Mouse (Mus musculus) kidney, postnatal 4 days (tissue): ENCODE measurements around the gene Rexo4.
A peak's percentile ranks its signal among the peaks of the same experiment; 100 is the strongest.

Experiments
- DNase-seq, 2 experiments: peaks; one replicate each; pipeline ENCODE4 v3.0.0; 2021; ENCODE audit warnings: mixed read lengths in 2 of 2

Gene Rexo4

DNA sequence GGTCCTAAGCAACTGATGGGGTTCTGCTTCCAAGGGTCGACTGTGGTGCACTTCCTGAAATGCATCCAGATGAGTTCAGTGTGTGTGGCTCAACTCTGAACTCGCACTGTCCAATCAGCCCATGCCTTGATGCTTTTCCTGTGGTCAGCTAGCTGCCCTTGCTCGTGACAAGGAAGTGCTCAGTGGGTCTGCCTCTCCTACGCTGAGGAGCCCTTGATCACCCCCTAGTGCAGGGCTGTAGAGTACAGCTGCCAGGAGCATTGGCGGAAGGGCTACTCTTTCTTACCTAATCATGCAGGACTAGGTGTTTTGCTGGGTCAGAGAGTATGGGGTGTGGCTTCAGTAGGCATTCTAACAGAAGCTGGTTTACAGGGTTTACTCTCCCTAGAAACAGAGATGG, 22.6 kb downstream of the Rexo4 start:
- peak in 1 of 2 experiments; percentile 35 for DNase-seq

DNA sequence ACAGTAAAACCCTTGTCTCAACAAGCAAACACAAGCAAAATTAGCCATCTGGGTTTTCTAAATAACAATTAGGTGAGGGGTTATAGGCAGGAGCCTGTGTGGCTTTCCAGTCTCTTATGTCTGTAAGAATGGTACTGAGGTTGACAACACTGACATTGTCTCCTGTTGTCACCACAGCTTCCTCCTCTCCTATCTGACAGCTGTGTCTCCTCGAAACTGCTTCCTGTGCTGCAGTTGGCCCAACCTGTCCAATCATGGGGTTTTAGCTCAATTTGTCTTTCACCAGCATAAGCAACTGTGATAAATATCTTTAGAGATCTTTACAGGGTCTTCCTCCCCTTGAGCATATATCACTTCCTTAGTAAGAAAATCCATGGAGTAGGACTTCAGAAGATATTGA, 27.8 kb downstream of the Rexo4 start:
- no peak for DNase-seq

- no peak for DNase-seq
Measured at GRCm38 (mm10) chr2:26935286-26935685, 28.9 kb downstream of the Rexo4 start.

GRCm38 (mm10) chr2:26933304-26934055, 30.7 kb downstream of the Rexo4 start, which contains the start of the genes Surf4 and Stkld1:
TSS of gene Surf4 (minus strand) at chr2:26933928.
TSS of gene Stkld1 (plus strand) at chr2:26934047.
- peak; percentile 96 to 98 for DNase-seq

DNA sequence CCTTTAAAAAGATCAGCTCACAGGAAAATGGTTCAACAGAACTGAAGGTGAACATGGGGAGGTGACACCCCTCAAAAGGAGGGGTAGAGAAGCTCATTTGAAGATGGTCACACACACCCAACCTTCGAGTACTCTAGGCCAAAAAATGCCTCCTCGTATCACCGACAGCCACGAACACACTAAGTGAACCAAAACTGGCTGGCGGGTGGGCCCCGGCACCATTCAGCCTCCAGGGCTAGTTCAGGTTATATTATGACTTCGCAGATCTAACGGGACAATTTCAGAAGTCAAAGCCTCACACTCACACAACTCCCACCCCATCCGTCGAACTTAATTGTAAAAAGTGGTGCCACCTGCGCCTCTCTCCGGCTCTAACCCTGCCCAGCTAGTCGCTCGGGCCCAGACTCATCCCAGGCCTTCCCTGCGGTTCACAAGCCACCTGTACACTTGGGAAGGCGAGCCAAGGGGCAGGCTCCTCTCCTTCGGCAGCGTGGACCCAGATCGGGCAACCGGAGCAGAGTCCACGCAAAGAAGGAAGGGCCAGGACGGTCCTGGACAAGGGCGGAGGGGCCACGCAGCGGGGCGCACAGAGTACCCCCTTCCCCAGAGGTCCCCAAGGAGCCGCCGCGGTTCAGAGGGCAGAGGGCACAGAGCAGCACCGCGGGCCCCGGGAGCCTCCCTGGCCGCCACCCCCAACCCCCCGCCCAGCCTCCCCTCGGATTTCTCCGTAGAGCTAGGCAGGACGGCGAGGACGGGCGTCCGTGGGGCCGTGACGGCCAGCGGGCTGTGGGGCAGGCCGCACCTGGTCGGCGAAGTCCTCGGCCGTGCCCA, 31.5 kb downstream of the Rexo4 start:
- peak in 1 of 2 experiments; percentile 70 for DNase-seq

DNA sequence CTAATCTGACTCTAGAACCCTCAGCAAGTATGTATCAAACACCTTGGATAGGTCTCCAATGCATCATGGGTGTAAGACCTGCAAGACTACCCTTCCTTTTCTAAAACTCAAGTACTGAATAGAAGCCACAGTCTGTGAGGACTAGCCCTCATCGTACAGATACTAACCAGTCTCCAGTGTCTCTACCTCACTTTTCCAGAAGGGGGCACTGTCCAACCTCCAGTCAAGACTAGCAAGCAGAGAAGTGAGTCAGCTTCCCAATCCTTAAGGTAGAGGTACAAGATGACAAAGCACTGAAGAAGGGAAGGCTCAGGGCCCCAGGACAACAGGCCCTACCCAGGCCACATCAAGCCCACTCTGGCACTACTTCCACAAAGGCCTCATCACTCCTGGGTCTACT, 33.8 kb downstream of the Rexo4 start:
- DNase-seq, result peak; percentile 62 to 75

GRCm38 (mm10) chr2:26927745-26928476, 36.3 kb downstream of the Rexo4 start:
- DNase-seq, result no peak

- no peak for DNase-seq
Measured at GRCm38 (mm10) chr2:26921784-26922183, 42.4 kb downstream of the Rexo4 start.

- DNase-seq, result no peak
Measured at GRCm38 (mm10) chr2:26920190-26920855, 43.9 kb downstream of the Rexo4 start.

DNA sequence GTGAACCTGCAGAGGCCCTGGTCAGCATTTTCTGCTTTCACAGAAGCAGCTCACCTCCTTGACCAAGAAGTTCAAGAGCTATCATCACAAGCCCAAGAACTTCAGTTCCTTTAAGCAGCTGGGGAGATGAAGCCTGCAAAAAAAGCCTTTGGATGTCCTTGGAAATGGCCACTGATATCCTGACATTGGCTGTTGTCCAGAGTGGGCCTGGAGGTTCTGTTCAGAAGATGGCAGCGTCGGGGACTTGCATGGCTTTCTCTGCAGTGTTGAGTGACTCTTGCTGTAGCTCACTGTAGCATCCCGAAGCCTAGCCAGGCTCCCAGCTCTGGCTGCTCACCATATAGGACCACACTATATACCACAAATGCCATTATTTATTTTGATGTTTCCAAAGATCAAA, 44.5 kb downstream of the Rexo4 start:
- no peak for DNase-seq

GRCm38 (mm10) chr2:26916738-26917137, 47.4 kb downstream of the Rexo4 start:
- DNase-seq, result no peak

DNA sequence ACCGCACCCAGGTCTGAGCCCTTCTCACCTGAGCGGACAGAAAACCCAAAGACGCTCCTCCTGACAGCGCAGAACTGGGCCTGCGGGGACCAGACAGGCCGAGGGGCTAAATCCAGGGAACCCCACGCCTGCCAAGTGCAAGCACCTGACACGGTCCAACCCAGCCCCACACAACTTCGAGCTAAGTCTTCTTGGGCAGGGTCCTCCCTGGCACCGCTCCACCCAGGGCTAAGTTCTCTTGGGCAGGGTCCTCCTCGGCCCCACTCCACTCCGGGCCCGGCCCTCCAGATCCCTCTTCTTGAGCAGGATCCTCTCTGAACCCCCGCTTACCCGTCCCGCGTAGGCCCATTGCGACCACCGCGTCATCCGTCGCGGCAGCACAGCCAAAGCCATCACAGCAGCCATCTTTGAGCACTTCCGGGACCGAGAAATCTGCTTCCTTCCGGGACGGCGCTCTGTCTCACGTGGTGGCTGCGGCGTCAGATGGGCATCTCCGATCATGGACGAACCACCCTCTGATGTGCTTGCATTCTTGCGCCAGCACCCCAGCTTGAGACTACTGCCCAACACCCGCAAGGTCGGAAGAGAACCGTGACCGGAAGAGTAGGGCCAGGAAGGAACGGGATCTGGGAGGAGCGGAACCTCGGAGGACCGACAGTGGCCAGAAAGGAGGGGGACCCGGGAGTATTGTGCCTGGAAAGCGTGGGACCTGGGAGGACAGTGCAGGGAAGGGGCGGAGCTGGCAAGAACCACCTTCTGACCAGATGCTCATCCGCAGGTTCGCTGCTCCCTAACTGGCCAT, 48.1 kb downstream of the Rexo4 start, which contains the start of the genes Surf2 and Surf1:
Gene Surf2 (plus strand): TSS at position 441 of the 802 bp plus-strand sequence.
Gene Surf1 (minus strand): TSS at position 604 of the 802 bp plus-strand sequence.
- peak; percentile 81 to 88 for DNase-seq

DNA sequence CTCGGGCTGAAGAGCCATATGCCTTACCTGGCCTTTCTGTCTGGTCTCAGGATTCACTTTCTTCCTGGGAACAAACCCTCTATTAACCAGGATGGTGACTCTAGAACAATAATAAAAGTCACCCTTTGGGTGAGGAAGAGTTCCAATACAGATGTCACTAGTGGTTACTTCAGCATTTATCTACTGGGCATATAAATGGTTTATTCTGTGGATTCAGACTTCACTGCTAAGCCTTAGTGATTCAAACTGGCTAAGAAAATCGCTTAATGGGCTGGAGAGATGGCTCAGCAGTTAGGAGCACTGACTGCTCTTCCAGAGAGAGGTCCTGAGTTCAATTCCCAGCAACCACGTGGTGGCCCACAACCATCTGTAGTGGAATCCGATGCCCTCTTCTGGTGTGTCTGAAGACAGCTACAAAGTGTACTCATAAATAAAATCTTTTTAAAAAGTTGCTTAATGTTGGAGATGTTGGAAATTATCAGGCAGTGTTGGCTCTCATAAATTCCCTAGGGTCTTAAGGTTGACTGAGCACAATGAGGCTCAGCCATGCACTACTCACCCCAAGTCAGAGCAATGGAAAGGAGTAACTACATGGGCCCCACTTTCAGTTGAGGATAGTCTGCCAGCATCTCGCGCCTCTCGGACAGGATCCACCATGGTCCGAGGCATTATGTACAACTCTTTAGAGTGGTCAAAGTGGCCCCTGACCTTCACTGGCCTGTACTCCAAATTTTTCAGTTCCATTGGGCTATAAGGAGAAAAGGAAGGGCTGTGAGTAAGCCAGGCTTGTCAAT, 49.8 kb downstream of the Rexo4 start:
- no peak for DNase-seq

DNA sequence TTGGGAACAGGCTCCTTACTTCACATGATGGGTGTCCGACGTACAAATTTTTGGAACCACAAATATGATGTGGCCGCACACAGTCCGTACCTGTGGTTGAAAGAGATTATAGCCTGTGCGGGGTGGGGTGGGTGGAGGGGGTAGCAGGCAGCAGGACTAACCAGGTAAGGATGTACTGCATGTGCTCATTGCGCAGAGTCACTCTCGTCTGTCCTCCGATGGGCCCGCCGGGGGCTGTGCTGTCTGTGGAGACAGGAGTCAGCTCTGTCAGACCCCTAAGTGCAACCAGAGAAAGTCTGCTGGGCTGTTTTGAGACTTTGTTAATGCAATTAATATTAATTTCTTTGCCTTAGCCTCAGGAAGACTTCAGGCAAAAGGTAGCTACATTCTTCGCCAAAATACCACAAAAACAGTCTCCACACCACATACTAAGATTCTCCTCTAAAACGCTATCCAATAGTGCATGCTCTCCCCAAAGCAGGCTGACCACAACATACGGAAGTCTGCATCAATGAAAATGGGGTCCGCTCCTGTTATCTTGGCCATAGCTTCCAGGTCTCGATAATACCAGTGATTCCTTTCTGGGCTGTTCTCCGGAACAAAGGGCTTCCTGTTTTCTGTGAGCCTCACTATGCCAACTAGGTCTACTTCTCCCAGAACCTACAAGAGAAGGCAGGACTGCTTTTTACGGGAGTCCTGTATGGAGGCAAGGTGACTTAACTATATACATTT, 50.6 kb downstream of the Rexo4 start:
- no peak for DNase-seq

DNA sequence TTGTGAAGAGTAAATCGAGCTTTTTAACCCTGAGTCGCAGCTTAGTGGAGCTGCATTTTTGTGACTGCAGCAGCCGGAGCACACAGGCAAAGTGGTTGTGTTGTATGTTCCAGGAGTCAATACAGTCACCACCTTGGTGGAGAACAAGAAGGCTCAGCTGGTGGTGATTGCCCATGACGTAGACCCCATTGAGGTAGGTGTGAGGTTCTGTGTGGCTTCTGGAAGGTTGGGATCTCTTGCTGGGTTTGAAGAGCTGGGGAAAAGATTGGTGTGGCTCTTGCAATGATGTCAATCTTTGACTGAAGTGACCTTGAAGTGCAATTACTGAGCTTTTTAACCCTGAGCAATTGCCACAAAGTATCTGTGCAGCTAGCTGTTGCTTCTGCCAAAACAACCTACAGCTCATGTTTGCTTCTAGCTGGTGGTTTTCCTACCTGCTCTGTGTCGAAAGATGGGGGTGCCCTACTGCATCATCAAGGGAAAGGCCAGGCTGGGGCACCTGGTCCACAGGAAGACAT, 51.9 kb downstream of the Rexo4 start:
- DNase-seq, result no peak

DNA sequence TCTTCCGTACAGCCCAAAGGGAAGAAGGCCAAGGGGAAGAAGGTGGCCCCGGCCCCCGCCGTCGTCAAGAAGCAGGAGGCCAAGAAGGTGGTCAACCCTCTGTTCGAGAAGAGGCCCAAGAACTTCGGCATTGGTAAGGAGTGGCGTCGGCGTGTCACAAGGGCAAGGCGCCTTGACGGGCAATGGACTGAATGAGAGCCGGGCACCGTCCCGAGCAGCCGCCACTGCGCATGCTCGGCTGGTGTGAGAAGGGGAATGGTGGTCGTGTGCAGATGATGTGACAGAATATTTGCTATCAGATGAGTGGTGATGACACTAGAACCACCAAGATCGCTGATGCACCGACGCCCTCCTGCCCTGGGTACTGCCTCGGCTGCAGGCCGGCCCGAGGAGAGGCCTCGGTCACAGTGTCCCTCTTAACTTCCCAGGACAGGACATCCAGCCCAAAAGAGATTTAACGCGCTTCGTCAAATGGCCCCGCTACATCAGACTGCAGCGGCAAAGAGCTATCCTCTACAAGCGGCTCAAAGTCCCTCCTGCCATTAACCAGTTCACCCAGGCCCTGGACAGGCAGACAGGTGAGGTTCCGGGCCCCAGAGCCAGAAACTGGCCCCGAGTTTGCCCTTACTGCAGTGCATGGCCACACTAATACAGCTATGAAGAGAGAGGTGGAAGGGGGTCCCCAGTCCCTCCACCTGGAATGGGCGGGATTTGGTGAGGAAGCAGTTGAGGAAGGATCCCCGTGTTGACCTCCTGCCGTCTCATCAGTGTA, 53.0 kb downstream of the Rexo4 start:
- peak; percentile 77 to 87 for DNase-seq

DNA sequence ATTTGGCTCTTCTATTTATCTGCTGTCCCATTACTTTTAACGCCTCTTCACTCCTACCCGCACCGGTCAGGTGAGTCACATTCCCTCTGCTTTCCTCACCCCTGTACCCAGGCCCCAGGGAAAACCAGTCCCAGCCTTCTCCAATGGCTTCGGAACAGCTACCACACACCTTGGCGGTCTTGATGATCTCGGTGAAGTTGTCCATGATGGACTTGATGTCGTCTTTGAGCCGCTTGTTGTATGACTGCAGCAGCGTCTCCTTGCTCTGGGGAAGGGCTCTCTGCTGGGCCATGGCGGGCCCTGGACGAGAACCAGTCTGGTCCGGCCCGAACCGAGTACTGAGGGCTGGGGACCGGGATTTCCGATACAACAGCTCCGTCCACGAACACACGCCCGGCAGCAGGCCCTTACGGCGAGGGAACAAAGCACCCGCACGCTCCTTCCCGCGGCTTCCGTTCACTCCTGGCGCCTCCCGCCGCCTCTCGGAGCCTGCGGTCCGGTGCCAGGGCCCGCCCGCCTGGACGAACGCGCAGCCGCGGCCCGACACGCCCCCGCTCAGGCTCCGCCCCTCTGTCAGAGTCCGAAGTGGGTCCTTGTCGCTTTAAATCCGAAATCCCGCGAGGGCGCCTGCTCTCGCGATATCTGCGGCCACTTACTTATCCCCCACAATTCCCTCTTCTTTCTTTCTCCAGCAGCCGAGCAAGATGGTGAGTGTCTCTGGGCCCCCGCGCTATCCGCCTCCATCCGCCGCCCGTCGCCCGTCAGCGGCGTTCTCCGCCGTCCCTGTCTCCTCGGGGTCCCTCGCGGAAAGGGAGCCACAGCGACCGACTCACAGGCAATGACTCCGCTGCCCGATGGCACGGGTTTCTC, 53.8 kb downstream of the Rexo4 start, which contains the start of the genes Med22 and Rpl7a:
Gene Med22 (minus strand): TSS at position 554 of the 870 bp plus-strand sequence.
Gene Rpl7a (plus strand): TSS at position 641 of the 870 bp plus-strand sequence.
- DNase-seq, result peak; percentile 100

GRCm38 (mm10) chr2:26909387-26909784, 54.8 kb downstream of the Rexo4 start:
- no peak for DNase-seq
